Mouse (Mus musculus) heart, adult 8-10 months (tissue): ENCODE data around the gene Astn2. TPM values are rescaled to one million over a fixed set of nuclear protein-coding genes. Genes with fewer than 3 reads are reported as not detected.

Experiments used
- DNase-seq: peaks from one replicate; pipeline ENCODE4 v3.0.0; 2022; ENCODE audit warnings: low spot score
- total RNA-seq, 4 experiments: library from RNA; stranded (reverse); gene quantifications; 2 replicates each; pipeline ENCODE4 v1.2.4; 2022

Astn2 gene
- total RNA-seq, 4 experiments from 2014 or later = 0.56 to 1.0 (median 0.88) TPM

- no peak for DNase-seq
Observed at GRCm38 (mm10) chr4:65874236-65874781, 530.1 kb downstream of the Astn2 start.

DNA sequence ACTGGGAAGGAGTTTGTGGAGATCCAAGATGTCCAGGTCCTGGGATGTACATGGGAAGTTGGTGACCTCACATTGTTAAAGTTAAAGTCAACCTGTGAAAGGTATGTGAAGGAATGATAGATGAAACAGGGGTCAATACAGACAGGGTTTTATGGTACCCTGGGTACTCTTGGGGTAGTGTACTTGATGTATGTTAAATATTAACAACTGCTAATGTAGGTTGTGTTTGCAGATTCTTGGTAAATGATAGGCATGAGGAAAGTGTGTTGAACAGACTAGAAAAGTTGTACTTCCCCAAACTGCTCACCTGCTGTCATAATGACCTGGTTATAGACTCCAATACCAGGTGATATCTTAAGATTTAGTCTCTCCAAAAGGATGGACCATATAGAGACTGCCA, 539.9 kb downstream of the Astn2 start:
- no peak for DNase-seq

- no peak for DNase-seq
Observed at GRCm38 (mm10) chr4:65843191-65843590, 561.2 kb downstream of the Astn2 start.

DNA sequence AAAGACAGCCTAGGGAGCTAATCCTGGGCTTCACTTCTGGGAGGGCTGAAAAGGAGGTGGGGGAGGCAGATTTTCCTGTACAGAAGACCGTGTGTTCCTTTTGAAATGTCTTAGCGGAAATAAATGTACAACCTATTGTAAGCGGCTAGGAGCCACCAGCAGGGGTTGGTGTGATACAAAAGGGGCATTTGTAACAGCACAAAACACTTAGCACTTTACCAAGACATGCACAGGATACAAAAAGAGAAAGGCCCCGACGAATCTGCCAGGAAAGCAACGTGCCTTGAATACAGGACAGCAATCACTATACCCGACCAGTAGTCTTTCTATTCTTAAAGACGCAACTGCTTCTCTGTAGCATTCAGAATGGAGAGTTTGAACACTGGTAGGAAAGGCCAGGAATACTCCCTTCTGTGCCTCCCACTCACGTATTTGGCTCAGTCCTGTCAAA, 564.8 kb downstream of the Astn2 start:
- no peak for DNase-seq

DNA sequence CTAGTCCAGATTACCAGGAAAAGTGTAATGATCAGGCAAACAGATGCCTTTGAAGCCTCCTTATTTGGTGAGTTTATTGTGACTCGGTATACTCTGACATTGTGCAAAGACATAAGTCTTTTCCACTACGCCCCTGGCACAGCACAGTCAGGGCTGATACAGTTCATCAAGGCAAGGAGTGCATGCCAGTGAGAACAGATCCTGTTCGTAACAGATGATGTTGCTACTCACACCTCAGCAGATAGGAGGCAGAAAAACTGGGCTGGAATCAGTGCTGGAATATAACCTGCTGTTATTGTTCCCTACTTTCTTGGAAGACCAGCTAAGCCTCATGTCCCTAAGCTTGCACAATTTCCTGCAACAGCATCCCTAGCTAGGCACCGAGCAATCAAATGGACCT, 565.6 kb downstream of the Astn2 start:
- no peak for DNase-seq

DNA sequence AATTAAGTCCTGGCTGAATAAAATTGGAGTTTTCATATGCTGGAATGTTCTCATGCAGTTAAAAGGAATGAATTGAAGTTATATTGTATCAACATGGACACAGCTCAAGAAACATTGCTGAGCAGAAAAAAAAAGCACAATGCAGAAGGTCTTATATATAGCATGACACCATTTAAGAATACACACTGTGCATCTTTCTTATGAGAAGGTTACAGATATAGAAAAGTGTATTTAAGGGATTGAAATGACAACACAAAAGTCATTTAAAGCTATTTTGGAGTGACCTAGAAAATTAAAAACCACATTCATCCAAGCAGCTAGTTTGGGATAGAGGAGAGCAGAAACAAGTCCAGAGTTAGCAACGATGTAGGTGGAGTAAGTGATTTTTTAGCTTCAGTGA, 571.4 kb downstream of the Astn2 start:
- DNase-seq = no peak

GRCm38 (mm10) chr4:65831872-65832271, 572.5 kb downstream of the Astn2 start:
- DNase-seq = no peak

GRCm38 (mm10) chr4:65830495-65830894, 573.9 kb downstream of the Astn2 start:
- no peak for DNase-seq

DNA sequence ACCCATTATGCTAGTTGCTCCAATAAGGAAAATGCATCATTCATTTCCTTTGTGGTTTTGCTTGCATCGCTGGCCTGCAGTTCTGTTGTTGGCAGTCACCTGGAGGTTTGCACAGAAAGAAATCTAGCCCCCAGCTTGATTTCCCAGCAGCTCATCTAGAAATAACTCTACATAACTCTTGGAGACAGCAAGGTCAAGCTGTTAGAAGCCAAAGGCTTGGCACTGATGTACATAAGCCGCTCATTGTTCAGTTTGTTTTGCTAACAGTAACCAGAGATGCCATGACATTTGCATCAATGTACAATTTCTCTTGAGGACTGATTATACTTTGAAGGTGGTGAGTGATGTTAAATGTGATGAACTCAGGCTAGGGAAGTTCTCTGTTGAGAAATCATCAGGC, 583.3 kb downstream of the Astn2 start:
- no peak for DNase-seq

- DNase-seq = no peak
Observed at GRCm38 (mm10) chr4:65820236-65820635, 584.2 kb downstream of the Astn2 start.

DNA sequence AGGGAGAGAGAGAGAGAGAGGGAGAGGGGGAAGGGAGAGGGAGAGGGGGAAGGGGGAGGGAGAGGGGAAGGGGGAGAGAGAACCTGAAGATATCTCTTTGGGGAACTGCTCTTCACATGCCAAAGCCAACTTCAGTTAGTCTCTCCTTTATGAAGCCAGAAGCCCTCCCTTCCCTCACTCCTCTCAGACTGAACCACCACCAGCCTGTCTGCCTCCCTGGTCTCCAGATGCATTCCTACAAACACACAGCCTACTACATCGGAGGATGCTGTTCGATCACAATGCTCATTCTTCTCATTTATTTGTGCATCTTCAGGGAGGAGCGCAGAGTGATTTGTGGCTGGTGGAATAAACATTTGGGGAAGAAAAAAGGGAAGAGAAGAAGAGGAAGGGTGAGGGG, 584.6 kb downstream of the Astn2 start:
- no peak for DNase-seq

GRCm38 (mm10) chr4:65814176-65814535, 590.3 kb downstream of the Astn2 start:
- DNase-seq = peak; percentile 38

DNA sequence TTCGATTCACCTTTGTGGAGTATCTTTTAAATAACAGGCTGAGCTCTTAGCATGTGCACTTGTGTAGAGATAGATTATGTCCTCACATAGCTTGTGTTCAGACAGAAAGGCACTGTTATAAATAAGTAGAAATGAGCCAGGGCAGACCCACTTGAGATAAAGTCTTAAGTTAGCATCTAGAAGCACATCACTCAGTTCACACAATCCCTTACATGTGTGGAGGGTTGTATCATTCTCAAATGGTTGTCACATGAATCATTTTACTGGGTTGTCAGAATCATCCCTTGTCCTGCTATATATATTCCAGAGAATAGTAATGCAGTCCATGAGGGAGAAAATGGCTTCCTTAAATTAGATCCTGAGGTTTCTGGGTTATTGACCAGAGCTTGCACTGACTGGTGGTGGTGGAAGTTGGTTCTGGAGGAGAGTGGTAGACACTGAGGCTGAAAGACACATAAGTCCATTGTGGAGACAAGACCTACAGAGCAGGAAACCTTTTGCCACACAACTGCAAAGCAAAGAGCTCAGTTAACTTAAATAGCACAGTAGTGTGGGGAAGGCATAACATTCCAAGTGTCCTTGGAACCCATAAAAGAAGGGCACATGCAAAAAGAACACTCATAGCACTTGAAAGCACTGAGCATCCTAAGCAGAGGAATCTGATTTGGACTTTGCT, 590.8 kb downstream of the Astn2 start:
- peak; percentile 4 for DNase-seq

GRCm38 (mm10) chr4:65807341-65807740, 597.1 kb downstream of the Astn2 start:
- DNase-seq = no peak

- DNase-seq = no peak
Observed at GRCm38 (mm10) chr4:65801204-65801603, 603.2 kb downstream of the Astn2 start.

- DNase-seq = no peak
Observed at GRCm38 (mm10) chr4:65791051-65791450, 613.4 kb downstream of the Astn2 start.

- no peak for DNase-seq
Observed at GRCm38 (mm10) chr4:65773368-65774010, 630.9 kb downstream of the Astn2 start.

DNA sequence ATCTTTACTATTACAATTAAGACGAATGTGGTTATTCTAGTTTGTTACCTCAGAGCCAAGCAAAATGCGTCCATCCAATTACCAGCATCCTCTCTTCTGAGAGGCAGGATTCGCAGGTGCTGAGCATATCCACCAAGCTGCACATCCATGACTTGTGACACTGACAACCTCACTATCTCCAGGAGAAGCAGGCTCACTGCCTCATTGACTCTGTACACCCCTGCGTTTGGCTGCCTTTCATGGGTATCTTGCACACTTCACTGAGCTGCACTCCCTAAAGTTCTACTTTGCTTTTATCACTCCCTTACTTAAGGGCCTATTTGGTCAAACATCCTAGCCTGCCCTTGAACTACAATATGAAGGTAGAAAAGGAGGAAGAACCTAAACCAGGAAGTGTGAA, 633.5 kb downstream of the Astn2 start:
- DNase-seq = no peak

GRCm38 (mm10) chr4:65767919-65768318, 636.5 kb downstream of the Astn2 start:
- DNase-seq = no peak

DNA sequence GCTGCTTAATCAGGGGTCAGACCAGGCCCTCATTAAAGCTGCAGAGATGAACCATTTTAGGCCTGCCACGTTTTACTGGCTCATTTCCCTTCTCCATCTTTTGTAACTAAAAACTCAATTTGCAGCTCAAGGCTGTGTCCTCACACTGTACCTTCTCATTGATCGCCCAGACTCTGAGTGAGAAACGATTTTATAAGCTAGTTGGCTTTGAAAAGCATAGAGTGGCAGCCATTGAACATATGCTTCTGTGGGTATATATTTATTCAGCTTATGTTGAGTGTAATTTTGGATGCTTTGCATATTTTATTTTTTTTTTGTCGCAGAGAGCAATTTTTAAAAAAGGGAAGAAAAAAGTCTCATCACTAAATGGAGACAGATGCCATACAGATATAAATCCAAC, 637.0 kb downstream of the Astn2 start:
- no peak for DNase-seq

- DNase-seq = no peak
Observed at GRCm38 (mm10) chr4:65765312-65765711, 639.1 kb downstream of the Astn2 start.

DNA sequence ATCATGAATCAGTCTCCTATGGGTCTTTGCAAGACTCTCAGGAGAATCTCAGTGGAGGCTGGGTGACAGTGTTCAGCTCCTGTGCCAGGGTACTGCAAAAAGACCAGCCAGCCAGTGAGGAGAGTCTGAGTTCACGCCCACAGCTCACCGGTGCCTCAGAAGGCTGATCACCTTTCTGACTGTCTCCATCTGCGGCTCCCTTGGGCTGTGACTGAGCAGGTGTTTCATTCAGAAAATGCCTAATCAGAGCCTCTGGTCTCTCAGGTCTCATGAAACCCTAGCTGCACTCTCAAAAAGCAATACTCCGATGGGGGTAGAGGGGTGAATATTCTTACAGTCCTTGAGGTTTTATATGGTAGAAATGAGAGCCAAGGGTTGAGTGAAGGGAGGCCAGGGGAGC, 640.1 kb downstream of the Astn2 start:
- DNase-seq = no peak

- no peak for DNase-seq
Observed at GRCm38 (mm10) chr4:65763823-65764222, 640.6 kb downstream of the Astn2 start.
